Mouse (Mus musculus) thymus, postnatal 4 days (tissue): ENCODE measurements around the gene Fah.

ENCODE experiments used
- DNase-seq: peaks from one replicate; pipeline ENCODE4 v3.0.0; 2021

Fah gene

DNA sequence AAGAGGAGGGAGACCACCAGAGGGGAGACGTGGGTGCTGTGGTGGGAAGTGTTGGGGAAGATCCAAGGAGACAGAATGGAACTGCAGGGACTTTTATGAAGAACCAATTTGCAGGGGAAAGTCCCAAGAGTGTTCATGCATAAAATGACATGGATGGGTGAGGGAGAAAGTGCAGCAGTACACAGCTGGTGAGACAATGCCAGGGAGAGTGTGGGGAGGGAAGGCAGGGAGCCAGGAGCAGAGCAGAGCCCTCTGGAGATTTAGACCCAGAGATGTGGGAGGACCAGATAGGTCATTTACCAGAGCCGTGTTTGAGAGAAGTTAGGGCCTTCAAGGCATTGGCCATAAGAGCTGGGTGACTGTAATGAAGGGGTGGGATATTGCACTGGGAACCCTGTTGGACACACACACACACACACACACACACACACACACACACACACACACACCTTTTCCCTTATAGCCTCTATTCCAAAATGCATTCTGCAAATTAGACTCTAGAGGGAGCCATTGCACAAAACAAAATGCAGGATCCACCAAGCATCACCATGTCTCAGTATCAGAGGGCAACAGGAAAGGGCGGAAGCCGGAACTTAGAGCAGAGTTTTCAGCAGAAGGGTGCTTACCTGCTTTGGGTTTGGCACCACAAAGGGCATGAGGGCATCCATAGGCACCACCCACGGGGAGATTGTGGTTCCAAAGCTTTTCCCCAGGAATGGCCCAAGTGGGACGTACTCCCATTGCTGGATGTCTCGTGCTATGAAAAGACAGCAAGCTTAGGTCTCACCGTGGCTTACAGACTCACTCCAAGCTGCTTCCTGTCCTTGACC lies 12.2 kb downstream of the Fah start:
- peak; percentile 35 for DNase-seq

DNA sequence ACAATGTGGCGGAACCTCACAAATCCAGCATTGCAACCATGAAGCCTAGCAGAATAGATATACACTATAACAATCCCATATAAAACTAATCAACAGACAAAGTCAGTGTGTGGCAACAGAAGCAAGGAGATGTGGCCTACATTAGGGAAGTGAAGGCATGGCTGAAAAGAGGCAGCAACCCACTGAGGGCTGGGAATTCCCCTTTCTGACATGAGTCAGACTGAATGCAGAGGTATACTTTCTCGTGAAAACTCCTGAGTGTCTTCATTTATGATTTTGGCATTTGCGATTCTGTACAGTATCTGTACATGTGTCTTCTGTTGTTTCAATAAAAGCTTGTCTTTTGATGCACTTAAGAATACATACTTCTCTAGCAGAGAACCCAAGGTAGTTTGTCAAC lies 15.2 kb downstream of the Fah start:
- no peak for DNase-seq

DNA sequence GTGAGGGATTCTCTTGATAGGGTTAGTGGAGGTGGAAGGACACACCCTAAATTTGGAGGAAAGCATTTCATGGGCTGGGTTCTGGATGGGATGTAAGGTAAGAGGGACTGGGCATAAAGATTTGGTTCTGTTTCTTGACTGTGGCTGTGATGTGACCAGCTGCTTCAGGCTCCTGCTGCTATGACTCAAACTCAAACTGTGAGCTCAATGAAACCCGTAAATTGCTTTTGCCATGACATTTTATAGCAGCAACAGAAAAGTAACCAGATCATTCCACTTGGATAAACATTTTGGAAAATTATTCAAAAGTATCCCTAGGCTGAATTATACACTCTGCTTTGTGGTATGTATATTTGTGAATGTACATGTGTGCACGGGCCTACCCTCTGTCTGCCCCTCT lies 15.9 kb downstream of the Fah start:
- no peak for DNase-seq

DNA sequence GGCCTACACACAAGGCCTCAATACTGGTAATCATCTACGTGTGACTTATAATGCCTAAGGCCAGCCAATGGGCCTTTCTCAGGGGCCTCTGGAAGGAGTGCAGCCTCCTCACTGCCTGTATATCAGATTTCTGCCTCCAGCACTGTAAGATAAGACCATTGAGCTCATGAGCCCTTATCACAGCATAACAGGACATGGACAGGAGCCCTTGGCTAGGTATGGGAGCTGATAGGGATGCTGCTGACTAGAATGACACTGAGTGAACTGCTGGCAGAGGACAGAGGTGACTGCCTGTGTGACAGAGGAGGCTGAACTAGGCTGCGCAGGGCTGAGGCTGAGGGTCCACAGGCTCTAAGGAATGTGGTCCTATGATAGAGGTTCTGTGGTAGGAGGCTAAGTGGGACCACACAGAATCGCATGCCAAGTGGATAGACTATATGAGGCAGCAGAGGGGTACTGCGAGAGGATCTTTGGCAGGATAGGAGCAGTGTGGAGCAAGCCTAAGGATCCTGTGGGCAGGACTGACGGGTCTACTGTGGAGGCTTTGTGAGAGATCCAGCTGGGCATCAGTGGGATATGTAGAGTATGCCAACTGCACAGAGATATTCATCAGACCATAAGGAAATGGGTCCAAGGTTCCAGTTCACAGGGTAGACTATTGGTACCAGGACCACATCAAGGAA lies 19.3 kb downstream of the Fah start:
- DNase-seq = no peak

DNA sequence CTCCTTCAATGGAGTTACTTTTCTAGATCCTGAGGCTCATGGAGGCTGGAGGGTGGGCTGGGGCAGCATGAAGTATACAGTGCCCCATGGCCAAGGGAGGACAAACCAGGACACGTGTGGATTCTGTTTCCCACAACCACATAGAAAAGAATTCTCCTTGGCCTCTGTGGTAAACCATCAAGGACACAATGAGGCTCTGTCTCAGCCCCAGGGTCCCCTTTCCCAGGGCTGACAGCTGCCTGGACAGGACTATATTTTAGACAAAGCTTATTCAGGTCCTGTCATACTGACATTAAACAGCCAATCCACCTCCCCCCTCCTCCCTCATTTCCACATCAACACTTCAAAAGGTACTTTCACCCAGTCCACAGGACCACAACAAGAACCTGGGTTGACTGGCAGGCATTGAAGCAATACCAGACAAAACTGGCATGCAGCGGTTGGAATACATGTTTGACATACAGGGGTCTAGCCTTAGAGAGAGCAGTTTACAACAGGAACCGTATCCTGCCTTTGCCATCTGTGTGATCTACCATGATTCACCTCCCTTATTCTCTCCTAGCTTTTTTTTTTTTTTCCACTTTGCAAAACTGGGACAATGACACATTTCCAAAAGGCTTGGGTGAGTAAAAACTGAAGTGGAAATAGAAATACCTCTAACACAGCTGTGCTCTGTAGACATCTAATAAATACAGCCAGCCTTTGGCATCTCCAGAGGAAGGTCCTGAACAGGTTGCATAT lies 20.0 kb downstream of the Fah start:
- no peak for DNase-seq

DNA sequence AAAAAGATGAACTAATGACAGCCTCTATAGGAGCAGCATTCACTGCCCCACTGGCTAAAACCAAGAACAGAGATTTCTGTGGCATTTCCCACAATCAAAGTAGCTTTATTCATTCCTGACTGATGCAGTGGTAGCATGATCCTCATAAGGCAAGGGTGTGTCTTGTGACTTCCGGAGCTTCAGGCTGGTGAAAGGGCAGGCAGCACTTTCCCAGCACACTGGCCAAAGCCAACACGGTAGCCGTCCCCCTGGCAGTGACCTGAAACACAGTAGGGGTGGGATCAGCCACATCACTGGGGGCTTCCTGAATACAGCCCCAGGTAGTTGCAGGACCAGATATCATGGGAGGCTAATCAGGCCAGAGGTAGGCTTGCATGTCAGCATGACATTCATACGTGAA lies 21.4 kb downstream of the Fah start:
- no peak for DNase-seq

DNA sequence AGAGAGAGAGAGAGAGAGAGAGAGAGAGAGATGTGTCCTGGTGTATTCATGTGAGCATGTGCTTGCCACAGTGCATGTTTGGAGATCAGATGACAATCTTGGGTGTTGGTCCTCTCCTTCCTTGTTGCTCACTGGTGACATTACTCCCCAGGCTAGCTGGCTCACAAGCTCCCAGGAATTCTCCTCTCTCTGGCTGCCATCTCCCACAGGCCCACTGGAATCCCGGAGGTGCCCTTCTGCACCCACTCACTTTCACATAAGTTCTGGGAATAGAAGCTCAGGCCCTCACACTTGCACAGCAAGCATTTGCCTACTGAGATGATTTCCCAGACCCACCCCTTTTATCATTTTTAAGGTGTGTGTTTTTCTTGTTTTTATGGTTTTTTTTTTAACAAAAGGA lies 26.8 kb downstream of the Fah start:
- no peak for DNase-seq

DNA sequence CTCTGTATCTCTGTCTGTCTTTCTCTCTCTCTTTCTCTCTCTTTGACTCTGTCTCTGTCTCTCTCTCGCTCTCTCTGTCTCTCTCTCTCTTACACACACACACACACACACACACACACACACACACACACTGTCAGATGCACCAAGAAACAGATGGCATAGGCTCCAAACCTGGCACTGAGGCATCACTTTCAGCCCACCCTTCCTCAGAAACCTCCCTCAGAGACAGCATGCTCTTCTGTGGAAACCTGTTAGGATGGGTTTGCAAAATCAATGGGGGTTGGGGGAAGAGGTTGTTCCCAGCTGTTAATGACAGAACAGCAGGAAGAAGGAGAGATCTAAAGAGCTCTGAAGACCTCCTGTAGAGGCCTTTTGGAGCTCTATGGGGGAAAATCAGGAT lies 27.7 kb downstream of the Fah start:
- no peak for DNase-seq

DNA sequence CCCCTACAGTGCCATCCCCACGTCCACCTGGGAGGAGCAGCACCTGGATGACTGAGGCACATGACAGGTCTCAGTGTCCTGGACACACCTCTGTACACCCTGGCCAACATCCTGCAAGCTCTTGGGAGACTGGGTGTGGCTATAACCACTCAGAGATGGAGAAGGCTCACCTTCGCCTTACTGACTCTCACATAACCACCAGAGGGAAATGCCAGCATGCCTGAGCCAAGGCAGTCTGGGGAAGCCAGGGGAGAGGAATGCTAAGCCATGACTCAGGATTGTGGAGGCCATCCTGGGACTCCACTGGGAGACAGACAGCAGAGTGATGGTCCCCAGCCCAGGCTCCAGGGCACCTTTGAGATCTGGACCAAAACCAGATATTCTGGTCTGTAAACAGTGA lies 29.5 kb downstream of the Fah start:
- no peak for DNase-seq

DNA sequence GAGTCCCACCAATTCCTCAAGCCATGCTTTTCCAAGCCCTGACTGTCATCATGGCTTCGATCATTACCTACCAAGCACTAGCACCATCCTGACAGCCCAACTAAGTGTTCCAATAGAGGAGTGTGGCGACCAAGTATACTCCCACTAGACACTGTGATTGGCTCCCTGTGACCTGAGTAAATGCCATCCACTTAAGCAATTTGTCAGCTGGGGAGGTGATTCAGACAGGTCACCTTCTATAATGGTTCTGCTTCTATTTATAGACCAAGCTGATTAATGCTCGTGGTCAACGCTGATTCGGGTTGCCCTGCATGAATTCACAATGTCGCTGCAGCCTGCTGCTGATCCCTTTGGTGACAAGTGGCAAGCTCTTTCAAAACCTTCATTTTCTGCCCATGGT lies 40.3 kb downstream of the Fah start:
- DNase-seq = no peak

DNA sequence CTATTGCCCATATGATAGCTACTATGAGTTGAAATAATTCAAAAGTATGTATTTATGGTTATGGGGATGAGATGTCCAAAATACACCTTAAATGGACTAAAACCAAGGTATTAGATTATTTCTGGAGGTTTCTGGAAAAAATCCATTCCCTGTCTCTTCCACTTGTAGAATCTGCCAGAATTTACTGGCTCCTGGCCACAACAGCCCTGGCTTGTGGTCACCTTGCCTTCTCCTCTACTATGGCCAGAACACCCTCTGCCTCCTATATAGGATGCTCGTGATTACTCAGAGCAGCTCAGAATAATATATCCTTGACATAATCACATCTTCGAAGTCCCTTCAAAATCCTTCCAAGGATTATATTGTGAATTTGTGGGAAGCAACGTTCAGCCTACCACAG lies 42.3 kb downstream of the Fah start:
- DNase-seq = no peak

DNA sequence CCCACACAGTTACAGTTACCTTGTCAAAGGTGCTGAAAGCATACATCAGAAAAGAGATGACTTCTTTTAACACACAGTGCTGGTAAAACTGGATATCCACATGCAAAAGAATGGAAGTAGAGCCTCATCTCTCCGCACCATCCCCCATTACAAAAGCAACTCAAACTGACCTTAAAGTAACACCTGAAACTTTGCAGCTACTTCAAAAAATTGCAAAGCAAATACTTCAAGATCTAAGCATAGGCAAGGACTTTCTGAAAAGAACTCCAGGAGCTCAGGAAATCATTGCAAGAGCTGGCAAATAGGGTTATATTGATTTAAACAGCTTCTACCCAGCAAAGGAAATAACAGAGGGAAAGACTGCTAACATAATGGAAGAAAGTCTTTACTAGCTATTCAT lies 46.0 kb downstream of the Fah start:
- DNase-seq = no peak

DNA sequence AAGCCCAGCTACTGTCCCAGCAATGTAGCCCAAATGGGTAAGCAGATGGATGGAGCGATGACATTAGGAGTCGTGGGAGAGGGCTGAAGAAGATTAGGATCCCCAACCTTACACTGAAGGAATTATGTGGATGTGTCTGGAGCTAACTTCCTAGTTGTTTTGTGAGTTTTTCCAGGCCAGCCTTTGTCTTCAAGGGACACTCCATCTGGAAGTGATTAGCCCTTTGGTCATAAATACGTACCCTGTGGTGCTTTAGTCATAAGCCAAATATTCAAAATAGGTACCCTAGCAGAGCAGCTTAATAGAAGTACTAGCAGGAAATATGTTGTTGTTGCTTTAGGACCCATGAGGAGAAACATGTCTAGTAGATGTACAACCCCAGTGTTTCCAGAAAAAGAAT lies 49.2 kb downstream of the Fah start:
- DNase-seq = no peak

DNA sequence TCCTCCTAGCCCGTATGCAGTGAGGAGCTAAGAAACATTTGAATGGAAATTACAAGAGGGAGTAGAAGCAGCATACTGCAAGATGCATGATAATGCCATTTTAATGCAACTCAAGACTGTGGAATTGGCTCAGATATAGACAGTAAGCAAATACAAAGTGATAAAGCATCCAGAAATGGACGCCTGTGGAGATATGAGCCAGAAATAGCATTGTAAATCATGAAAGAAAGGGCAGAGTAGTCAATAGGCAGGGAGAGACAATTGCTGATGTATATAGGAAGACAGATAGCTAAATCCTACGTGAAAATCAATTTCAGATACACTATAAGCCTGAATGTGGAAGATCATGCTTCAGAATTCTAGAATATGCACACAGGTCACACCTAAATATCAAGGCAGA lies 51.2 kb downstream of the Fah start:
- DNase-seq = no peak

DNA sequence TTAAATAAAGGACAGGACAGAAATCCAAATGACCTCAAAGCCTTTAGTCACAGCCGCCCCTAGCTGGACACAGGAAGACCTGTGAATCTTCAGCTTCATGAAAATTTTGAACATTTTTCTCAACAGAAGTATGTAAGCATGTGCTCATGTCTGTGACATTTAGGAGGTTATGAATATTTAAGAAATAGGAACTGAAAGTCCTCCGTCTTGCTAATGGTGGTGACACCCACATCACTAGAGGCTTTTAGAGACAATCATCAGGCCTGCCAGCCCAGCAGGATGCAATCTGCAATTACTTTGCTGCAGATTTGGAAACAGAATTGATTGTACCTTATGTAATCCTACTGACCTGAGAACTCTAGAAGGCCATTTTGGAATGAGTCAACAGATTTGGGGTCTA lies 55.0 kb downstream of the Fah start:
- no peak for DNase-seq

DNA sequence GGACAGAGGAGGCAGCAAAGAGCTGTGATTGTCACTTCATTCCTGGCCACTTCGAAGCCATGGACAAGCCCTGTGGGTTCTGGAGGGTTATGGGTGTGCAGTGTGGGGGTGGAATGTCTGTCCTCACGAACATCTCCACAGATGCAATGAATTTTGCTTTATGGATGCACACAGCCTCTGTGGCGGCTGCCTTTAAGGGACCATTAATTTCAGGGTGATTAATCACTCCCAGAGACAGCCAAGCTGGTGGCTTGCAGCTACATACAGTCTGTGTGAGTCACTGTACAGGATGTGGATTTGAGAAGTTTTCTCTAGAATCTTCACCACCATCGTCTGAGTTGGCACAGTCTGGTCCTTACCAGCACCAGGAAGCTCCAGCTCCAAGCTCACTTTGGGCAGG lies 59.9 kb downstream of the Fah start:
- no peak for DNase-seq

DNA sequence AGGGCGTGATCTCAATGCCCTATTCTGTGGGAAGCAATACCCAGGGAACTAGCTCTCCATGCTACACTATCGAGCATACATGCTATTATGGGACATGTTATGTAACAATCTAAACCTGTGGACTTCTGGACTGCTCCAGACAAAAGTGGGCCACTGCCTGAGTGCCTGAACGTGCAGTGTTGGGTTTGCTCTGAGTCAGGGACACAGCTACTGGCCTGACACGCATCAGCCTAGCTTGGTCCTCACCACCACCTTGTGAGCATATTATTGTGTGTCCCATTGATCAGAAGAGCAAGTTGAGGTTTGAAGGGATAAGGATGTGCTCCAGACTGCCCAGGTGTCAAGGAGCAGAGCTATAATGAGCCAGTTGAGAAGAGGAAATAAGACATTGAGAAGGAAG lies 61.6 kb downstream of the Fah start:
- no peak for DNase-seq
